Mouse (Mus musculus) cortical plate, adult 2 months (tissue): ENCODE data around the gene Ndufs2.

ENCODE experiments used
- CTCF ChIP-seq: fragments of 200-500 bp; IDR thresholded peaks from 2 replicates; pipeline ENCODE4 v1.5.1; 2011; ENCODE audit warnings: mild to moderate bottlenecking, control low read depth, low read length; ENCODE audit not compliant: insufficient read depth; ENCODE audit errors: extremely low read depth
- POLR2A ChIP-seq: fragments of 200-500 bp; IDR thresholded peaks from 2 replicates; pipeline ENCODE4 v1.6.1; 2011; ENCODE audit warnings: mild to moderate bottlenecking, low read length, control low read depth; ENCODE audit not compliant: insufficient read depth; ENCODE audit errors: extremely low read depth

DNA sequence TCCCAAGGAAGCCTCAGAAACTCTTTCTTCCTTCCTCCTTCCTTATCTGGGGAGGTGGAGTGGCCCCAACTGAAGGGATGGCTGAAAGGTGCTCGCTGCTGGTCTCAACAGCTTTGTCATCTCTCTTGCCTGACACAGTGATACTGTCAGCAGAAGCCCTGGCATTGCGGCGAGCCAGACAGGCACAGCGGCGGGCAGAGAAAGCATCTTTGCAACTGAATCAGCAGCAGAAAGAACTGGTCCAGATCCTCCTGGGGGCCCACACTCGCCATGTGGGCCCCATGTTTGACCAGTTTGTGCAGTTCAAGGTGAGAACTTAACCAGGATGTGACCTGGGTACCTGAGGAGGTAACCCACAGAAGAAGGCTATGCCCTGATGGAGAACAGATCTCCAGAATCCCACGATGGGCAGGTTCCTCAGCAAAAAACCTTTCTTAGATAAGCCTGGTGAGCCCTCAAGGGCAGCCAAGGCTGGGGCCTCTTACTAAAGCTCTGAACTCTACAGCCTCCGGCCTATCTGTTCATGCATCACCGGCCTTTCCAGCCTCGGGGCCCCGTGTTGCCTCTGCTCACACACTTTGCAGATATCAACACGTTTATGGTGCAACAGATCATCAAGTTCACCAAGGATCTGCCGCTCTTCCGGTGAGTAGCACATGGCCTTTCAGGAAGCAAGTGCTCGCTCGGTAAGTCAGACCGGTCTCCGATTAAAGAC, 34.8 kb downstream of the Ndufs2 start:
- TF ChIP-seq CTCF (no peak), POLR2A (no peak)
